Mouse (Mus musculus) cerebellum, adult 8-10 months (tissue): ENCODE measurements around the gene Hist1h3a.

Source experiments
- DNase-seq: peaks from one replicate; pipeline ENCODE4 v3.0.0; 2022

Hist1h3a gene

DNA sequence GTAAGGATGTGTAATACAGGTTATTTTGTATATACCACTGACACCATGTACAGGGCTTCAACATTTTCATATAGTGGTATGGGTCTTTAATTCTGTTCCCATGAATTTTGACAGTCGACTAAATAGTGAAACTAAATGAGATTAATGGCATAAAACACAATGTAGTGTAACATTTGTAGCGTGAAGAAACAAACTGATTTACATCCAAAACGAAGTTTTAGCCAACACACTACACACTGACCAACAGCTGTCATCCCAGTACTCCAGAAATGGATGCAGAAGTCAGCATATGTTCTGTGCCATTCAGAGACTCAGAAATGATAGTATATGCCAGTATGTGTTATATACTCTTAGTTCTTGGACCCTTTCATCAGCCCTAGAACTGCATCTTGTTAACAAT is 4.3 kb downstream of the Hist1h3a start:
- no peak for DNase-seq

DNA sequence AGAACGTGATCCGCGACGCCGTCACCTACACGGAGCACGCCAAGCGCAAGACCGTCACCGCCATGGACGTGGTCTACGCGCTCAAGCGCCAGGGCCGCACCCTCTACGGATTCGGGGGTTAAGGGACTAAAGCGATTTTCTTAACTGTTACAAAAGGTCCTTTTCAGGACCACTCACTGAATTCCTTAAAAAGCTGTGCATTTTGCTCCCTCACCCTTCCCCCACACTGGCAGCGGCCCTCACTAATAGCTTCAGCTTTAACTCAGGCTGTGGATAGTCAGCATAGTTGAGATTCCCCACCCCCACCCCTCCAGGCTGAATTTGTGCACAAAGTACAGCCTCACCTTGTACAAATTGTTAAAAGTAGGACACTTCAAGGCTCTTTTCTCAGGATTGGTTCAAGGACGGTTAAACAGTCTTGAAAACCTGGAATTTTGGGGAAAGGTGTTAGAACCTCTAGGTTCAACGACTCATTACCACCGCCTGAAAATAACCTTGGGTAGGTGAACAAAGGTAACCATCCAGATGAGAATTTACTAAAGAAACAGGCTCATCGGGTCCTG is 4.9 kb downstream of the Hist1h3a start:
- DNase-seq: no peak

DNA sequence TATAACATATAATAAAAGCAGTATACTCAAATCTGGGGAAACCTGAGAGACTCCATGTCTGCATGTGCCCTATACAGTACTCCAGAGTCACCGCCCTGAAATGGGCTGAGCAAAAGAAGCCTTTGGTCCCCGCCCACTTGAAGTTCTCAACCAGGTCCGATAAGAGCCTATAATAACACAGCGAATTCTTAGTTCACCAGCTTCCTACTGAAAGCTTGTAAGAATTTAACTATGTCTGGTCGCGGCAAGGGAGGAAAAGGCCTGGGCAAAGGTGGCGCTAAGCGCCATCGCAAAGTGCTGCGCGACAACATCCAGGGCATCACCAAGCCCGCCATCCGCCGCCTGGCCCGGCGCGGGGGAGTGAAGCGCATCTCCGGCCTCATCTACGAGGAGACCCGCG is 5.4 kb downstream of the Hist1h3a start, which contains the start of gene Hist1h4b:
Hist1h4b (plus strand) TSS at position 224 of the 400 bp plus-strand sequence.
- DNase-seq: peak; percentile 77

DNA sequence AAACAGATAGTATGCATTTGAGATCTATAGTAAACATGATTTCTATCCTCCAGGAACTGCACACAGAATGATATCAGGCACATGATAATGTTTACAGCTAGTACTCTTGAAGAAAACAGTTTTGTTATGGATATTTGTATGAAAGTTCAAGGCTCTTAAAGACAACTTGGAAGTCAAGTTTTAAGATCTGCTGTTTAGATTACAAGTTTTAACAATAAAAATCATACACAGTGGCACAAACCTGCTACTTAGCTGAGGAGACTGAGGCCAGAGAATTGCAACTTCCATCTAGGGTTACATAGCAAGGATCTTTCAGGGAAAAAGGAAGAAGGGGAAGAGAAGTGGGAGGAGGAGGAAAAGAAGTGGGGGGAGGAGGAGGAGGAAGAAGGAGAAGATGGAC is 7.2 kb downstream of the Hist1h3a start:
- DNase-seq: no peak

DNA sequence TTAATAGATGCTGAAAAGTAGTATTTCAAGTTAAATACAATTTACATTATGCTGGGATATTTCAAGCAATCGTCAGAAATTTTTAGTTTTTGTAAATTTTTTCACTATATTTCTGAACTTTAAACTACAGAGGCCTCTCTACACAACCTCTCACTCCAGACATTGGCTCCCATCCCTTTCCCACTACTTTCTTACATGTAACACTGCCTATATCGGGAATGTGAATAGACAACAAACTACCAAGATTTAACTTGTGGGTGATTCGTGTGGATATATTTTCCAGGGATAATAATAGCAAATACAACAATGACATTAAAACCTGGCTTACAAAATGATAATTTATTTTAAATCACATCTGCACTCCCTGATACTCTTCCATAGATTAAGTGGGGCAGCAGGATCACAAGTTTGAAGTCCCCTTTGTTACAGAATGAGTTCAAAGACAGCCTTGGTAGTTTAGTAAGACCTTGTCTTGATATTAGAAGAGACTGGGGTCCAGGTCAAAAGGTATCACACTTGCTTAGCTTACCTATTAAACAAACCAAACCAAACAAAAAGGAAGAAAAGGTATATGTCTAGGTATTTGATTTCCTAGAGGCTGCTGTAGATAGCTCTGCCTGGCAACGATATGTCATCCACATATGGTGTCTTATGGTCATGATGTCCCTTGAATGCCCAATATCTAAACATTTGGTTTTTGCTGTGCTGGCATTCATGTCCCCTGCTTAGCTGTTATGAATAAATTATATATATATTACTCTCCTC is 8.7 kb downstream of the Hist1h3a start:
- no peak for DNase-seq

DNA sequence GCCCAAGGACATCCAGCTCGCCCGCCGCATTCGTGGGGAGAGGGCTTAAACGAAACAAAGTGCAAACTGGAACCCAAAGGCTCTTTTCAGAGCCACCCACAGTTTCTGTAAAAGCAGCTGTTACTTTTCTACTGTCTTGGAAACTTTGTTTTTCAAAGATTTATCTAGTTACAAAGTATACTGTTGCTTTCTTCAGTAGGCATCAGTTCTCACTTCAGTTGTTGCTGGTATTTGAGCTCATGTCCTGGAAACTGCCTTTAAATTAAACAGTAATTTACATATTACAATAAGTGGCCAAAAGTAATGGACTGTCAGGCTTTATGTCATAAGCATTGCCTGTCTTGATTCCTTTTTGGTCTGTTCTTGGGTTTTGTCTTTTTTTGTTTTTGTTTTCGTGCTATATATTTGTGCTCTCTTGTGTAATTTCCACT is 9.4 kb downstream of the Hist1h3a start:
- no peak for DNase-seq

DNA sequence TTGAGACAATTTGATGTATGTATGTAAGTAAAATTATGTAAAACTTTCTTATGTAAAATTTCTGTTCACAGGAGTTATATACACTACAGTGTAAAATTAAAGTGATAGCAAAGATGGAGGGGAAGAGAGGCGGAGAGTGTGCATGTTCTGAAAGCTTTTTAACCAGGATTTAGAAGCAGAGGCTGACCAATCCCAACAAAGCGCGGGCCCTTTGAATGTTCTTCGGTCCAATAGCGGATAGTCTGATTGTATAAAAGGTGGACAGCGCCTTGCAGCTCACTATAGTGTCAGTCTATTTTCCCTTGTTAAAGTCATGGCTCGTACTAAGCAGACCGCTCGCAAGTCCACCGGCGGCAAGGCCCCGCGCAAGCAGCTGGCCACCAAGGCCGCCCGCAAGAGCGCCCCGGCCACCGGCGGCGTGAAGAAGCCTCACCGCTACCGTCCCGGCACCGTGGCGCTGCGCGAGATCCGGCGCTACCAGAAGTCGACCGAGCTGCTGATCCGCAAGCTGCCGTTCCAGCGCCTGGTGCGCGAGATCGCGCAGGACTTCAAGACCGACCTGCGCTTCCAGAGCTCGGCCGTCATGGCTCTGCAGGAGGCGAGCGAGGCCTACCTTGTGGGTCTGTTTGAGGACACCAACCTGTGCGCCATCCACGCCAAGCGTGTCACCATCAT is 10.0 kb downstream of the Hist1h3a start, which contains the start of gene Hist1h3b:
Hist1h3b (plus strand) TSS at position 201 of the 675 bp plus-strand sequence.
- peak; percentile 63 for DNase-seq

DNA sequence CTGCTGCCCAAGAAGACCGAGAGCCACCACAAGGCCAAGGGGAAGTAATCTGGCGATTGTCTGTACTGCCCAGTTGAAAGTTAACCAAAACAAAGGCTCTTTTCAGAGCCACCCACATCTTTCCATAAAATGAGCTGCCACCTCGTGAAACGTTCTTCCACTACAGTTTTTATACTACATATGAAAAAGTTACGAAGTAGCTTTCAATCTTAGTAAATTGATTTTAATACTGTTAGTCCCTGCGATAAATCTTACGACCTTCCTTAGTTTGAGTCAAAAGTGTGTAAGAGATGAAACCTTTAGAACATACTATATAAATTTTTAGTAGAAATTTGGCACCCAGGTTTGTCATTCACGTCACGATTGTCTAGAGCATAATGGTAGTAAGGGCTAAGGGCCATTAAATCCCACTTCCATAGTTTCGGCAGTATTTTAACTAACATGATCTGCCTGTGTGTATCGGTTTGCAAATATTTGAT is 10.7 kb downstream of the Hist1h3a start:
- DNase-seq: no peak

DNA sequence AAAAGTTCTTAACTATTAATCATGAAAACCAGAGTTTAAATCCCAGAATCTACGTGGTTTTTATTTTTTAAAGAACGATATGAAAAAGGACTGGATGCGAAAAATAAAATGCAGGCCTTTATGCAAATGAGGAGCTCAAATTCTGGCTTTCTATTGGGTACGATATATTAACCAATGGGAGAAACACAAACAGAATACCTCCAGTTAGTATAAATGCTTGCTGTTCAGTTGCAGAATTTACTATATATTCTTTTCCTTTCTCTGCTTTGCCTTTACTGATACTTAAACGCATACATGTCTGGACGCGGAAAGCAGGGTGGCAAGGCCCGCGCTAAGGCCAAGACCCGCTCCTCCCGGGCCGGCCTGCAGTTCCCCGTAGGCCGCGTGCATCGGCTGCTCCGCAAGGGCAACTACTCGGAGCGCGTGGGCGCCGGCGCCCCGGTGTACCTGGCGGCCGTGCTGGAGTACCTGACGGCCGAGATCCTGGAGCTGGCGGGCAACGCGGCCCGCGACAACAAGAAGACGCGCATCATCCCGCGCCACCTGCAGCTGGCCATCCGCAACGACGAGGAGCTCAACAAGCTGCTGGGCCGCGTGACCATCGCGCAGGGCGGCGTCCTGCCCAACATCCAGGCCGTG is 11.2 kb downstream of the Hist1h3a start, which contains the start of gene Hist1h2ab:
Hist1h2ab (plus strand) TSS at position 288 of the 639 bp plus-strand sequence.
- peak; percentile 45 for DNase-seq

DNA sequence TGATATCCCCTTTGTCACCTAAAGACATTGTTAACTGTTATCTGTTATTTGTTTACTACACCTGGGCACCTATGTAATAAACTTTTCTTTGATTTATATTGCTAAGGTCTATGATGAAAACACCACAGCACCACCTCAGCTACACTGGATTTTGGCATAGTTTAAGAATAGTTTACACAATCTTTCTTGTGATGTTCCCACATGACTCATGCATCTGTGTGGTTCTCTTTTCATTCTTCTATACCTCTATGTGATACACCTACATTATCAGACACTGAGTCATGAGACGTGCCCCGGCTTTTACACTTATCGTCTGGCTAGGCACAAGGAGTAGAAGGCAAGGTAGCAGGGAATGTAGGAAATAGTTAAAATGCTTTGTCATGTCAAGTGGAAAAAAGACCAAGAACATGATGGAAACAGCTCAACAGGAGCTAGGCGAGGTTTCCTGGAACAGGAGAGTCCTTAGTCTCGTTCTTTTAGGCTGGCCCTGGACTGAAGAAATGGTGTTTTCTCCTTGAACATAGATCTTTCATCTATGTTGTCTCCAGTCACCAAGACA is 12.5 kb downstream of the Hist1h3a start:
- no peak for DNase-seq

DNA sequence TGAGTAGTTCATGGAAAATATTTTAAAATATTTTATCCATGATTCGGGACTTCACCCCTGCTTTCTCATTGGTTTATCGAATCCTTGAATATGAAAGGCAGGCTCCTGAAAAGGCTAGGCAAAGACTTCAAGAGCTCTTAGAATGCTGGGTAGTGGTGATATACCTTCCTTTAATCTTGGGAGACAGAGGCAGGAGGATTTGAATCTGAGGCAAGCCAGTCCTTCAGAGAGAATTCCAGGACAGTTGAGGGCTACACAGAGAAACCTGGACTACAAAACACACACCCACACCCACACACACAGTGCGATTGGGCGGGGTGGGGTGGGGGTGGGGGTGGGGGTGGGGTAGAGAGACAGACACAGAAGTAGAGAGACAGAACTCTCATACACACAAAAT is 14.3 kb downstream of the Hist1h3a start:
- no peak for DNase-seq

DNA sequence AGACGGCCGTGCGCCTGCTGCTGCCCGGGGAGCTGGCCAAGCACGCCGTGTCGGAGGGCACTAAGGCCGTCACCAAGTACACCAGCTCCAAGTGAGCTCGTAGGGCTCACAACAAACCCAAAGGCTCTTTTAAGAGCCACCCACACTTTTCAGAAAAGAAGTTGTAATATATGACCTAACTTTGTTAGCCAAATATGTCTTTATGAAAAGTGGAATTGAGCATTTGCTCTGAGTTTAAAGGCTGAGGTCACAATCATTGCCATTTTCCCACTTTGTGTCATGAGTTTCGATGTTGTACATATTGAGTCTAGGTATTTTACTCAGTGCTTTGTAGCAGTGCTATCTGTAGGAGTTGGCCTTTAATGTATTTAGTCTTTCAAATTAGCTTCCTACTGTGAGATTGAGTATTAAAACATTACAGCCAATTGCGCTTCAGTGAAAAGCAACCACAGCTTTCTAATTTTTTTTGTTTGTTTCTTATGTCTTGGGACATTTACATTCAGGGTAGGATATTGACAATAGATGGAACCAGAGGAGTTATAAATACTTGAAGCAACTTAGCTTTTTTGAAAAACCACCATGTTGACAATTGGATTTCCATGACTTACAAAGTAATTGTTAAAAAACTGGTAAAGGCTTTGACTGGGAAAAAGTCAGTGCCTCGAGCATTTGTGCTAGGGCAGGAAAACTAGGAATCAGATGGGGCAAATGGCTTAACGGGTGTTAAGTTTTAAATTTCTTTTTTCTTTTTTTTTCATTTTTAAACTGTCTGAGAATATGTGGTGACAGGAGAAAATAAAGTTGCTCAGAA is 14.9 kb downstream of the Hist1h3a start:
- DNase-seq: no peak

DNA sequence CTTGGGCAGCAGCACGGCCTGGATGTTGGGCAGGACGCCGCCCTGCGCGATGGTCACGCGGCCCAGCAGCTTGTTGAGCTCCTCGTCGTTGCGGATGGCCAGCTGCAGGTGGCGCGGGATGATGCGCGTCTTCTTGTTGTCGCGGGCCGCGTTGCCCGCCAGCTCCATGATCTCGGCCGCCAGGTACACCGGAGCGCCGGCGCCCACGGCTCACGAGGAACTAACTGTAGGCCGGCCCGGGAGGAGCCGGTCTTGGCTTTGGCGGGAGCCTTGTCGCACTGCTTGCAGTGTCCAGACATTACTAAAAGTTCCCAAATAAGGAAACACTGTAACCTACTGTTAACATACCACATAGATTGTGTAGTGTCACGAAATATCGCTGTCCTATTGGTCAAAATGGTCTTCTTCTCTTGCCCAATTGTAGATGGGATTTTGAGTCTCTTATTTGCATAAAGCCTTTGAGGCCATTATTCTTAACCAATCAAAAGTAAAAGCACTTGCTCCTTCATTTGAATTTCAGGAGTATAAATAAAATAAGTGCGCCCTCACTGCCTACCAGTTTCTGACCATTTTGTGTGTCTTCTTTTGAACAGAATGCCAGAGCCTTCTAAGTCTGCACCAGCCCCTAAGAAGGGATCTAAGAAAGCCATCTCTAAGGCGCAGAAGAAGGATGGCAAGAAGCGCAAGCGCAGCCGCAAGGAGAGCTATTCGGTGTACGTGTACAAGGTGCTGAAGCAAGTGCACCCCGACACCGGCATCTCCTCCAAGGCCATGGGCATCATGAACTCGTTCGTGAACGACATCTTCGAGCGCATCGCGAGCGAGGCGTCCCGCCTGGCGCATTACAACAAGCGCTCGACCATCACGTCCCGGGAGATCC is 15.7 kb downstream of the Hist1h3a start, which contains the start of gene Hist1h2bb:
Hist1h2bb (plus strand) TSS at position 534 of the 880 bp plus-strand sequence.
- DNase-seq: peak; percentile 73

DNA sequence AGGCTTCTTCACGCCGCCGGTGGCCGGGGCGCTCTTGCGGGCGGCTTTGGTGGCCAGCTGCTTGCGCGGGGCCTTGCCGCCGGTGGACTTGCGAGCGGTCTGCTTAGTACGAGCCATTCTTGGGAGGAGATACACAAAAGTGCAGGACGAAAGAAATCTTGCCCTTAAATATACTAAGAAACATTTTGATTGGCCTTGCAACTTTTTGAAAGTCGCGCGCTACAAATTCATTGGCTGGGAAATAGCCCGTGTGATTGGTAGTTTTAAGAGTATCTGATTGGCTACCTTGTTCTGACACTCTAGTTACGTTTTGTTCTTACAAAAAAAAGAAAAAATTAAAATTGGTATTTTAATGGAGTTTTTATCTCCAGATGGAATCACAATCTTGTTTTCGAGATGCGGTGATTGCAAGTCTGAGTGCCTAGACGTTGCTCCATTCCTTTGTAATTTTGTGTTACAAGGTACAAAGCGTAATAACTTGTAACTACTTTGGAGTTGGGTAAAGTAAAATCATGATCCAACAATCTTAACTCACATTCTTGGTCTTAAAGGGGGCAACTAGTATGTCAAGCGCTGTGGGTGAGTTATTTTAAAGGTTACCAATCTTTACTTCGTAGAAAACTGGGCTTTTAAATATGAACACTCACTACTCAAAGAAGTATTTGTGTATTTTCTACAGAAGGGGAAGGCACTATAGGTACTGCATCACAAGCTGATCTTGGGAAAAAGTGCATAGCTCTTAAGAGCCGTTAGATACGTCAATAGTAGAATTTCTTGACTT is 16.6 kb downstream of the Hist1h3a start, which contains the start of gene Hist1h3c:
Hist1h3c (minus strand) TSS at position 222 of the 781 bp plus-strand sequence.
- DNase-seq: peak; percentile 78

DNA sequence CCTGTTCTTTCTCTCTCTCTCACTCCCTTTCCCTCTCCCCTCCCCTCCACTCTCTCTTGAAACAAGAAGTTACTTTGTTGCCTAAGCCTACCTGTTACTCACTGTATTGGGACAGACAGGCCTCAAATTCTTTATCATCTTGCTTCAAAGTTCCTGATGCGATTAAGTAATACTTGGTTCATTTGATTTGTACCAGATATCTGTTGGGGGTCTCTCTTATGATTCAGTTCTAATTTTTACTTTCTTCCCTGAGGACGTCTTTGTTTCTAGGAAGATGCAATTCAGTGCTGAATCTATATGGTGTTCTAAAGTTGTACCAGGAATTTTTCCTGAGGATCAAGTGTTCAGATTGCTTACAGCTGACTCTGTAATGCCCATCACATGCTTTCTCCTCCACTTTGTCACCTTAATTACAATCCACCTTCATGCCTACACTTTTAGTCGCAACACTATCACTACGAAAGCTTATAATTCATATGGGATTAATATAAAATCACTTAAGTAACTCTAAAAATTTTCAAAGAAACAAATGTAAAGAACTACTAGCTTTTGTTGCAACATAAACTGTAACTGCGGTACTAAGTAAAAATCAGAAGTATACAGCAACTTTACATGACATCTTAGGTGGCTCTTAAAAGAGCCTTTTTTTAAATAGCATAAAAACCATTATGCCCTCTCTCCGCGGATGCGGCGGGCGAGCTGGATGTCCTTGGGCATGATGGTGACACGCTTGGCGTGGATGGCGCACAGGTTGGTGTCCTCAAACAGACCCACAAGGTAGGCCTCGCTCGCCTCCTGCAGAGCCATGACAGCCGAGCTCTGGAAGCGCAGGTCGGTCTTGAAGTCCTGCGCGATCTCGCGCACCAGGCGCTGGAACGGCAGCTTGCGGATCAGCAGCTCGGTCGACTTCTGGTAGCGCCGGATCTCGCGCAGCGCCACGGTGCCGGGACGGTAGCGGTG is 17.5 kb downstream of the Hist1h3a start:
- no peak for DNase-seq

DNA sequence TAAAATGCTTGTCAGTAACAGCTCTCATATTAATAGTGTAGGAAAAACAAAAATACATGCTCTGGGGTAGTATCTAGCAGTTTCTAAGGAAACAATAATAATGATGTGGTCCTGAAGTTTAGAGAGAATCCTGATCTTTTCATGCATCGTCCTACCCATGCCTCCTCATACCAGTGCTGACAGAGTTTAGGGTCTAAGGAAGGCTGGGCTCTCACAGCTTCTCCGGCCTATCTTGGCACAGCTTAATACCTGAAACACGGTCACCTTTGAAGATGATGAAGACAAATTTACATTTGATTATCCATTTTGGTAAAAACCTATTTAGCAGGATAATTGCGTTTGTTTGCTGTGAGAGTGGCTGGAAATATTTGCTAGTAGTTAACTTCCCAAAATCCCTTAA is 18.2 kb downstream of the Hist1h3a start:
- no peak for DNase-seq

DNA sequence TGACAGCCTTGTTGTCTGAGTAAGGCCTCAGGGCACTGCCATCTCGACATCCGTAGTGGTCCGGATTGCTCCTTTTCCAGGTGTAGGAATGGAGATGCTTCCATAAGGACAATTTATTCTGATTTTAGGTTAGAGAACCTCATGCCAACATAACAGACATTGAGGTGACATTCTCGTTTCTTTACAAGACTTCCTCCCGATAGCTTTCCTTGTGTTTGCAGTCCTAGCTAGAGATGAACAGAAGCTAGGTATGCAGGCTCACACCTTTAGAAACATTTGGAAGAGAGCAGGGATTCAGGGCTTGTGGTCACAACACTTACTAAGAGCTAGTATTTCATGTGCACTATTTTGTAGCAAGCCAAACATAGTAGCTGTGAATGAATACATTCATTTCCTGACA is 19.0 kb downstream of the Hist1h3a start:
- no peak for DNase-seq

DNA sequence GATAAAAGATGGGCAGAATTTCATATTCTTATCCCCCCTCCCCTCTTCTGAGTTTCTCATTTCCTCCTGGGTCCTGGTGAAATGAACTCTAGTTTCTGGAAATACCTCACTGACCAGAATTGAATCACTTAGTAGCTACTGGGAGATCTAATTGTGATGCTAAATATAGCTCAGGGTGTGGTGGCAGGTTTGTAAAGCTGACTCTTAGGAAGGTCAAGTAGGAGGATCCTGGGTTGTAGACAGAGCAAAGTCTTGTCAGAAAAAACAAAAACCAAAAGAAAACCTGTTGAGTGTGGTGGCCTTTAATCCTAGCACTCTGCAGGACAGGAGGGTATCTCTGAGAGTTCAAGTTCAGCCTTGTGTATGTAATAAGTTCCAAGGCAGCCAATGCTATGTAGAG is 20.2 kb downstream of the Hist1h3a start:
- DNase-seq: no peak

DNA sequence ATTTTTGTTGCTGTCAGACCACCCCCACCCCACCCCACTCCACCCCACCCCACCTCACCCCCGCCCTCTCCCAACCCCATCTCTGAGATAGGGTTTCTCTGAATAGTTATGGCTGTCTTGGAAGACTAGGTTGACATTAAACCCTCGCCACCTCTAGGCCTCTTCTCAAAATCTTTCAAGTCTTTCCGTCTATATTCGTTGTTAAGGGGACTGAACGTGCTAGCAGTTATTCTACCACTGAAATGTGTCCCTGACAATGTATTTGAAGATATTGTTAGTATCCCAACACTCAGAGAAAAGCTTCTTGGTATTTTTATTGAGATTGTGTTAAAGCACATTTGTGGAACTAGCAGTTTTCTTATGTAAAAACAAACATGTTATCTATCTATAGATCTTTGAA is 21.3 kb downstream of the Hist1h3a start:
- DNase-seq: no peak
